Mouse (Mus musculus) lung, adult 2 months (tissue): Measurements from ENCODE around the gene Pipox.

Experiments used
- CTCF ChIP-seq: fragments of 200-500 bp; IDR thresholded peaks from 2 replicates; pipeline ENCODE4 v1.5.1; 2011; ENCODE audit warnings: mild to moderate bottlenecking, low read length, control low read depth; ENCODE audit not compliant: insufficient read depth
- POLR2A ChIP-seq: fragments of 200-500 bp; IDR thresholded peaks from 2 replicates; pipeline ENCODE4 v1.6.1; 2011; ENCODE audit warnings: low read depth, mild to moderate bottlenecking, control low read depth, low read length, borderline replicate concordance; ENCODE audit errors: extremely low read depth

- no peak for TF ChIP-seq CTCF
- TF ChIP-seq POLR2A = no peak
Measured at GRCm38 (mm10) chr11:77923285-77923684, 29.4 kb upstream of the Pipox start.
